Mouse (Mus musculus): ENCODE measurements around the gene D5Ertd579e. TPM values are rescaled to one million over a fixed set of nuclear protein-coding genes. Genes with fewer than 3 reads are reported as not detected.

D5Ertd579e gene
- total RNA-seq, 2 experiments from 2014 or later = 100 to 103 TPM

DNA sequence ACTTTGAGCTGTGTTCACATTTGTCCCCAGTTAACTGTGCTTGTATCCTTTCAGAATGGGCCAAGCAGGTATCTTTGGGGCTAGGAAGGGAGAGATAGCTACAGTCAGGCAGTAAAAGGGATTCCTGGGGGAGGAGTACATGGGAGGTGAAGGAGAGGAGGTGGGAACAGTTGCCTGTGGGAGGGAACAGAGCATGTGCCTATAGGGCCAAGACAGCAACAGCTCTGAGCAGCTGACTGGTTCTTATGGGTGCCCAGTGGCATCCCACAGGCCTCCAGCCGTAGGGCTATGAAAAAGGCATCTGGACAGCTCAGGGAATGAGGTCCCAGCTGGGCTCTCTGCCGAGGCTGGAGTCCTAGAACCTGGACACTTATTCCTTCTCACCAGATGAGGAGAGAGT lies 21.0 kb upstream of the D5Ertd579e start:
- Histone ChIP-seq H3K27ac (no peak overlapping the region), H3K4me3 (no peak overlapping the region)
- no peak for TF ChIP-seq CTCF (conservative IDR thresholded peaks at IDR 0.05)
- DNase-seq (ENCODE audit: low spot score in 2 of 2) = no peak

DNA sequence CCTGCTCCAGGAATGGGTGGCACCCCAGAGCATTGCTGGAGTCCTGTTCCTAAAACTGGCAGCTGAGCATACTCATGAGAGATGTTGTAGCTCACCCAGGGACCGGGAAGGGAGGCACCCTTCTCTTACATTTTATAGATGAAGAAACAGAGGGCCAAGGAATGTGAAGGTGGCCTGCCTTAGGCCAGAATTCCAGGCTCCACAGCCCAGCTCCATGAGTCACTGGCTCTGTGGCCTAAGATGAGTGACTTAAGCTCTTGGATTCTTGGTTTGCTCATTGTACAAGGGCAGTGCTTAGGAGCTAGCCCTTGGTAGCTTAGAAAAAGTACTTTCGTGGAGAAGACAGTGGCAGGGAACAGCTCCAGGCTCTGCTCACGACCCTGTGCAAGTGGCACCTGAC lies 19.0 kb upstream of the D5Ertd579e start:
- DNase-seq (ENCODE audit: low spot score in 2 of 2) = no peak
- H3K27ac ChIP-seq = no peak overlapping the region
- TF ChIP-seq CTCF (conservative IDR thresholded peaks at IDR 0.05) = no peak
- no peak overlapping the region for H3K4me3 ChIP-seq

DNA sequence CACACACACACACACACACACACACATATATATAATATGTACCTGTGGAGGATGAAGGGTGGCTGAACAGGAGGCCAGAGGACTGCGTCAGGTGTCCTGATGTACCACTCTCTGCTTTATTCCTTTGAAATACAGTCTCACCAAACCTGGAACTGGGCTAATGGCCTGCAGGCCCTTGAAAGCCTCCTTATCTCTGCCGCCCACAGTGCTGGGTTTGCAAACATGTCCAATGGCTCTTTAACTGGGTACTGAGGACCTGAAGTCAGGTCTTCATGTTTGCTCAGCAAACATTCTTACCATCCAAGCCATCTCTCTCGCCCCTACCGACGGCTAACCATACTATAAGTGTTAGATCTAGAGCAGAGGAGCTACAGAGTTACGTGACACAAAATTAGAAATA lies 17.9 kb upstream of the D5Ertd579e start:
- Histone ChIP-seq H3K4me3 (no peak overlapping the region), H3K27ac (no peak overlapping the region)
- TF ChIP-seq CTCF (conservative IDR thresholded peaks at IDR 0.05) = no peak
- no peak for DNase-seq (ENCODE audit: low spot score in 2 of 2)

DNA sequence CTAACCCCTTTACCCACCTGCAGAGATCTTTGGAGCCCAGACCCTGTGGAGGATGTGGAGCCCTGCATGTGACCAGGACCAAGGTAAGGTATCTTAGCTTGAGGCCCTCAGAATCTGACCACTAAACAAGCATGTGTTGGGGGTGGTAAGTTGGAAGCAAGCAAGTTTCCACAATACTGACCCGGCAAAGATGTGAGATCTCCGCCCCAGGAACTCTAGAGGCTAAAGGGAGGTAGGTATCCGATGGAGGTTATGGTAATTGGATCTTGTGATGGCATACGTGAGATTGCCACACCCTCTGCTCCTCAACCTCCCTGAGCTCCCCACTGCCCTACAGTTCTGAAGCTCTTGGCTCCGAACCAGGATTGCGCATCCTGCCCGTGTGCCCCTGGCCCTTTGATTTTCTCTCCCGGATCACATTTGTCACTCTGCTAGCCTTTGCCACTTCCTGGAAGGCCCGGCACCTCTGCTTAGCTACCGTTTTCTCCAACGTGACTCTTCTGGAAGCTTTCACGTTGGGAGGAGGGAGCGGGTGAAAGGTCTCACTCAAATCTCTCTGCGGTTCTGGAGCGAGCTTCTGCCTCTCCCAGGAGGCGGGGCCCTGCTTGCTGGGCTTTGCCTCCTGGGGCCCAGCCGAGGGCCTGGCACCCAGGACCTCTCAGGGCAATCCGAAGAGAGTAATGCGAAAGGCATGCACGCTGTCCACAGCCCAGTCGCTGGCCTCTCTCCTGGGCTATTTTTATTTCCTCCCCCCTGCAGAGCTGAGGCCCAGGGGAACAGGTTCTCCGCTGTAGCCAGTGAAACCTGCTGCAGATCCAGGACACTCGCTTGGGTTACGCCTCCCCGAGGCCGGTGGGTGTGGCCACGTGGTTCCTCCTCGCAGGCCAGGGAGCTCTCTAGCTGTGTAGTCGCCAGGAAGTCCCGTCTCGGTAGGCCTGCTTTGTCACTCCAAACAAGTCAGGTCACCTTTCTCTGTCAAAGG lies 17.0 kb upstream of the D5Ertd579e start:
- no peak for TF ChIP-seq CTCF (conservative IDR thresholded peaks at IDR 0.05)
- peak in 1 of 2 experiments; percentile 41 for DNase-seq (ENCODE audit: low spot score in 2 of 2)
- Histone ChIP-seq H3K4me3 (peak overlapping the region; percentile 36), H3K27ac (peak overlapping the region; percentile 33; the same call in 1 of the 2 replicates)

DNA sequence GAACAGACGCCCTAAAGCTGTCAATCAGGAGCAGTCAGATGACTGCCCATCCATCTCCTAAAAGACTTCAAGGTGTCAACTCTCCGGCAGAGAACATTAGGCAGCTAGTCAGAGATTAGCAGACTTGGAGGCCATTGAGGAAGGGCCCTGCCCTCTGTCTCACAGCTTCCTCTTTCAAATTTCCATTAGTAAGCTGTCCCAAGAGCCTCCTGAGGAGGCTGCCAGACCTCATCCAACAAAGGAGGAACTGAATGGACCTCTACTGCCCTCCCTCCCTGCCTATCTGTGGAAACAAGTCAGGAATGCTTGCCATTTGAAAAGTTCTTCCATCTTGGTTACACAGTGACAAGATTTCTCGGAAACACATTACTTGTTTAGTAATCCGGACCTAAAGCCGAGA lies 16.0 kb upstream of the D5Ertd579e start:
- DNase-seq (ENCODE audit: low spot score in 2 of 2) = no peak
- H3K4me3 ChIP-seq = no peak overlapping the region
- 0 out of 2 replicates have a peak overlapping the region, but pooled peaks have one; percentile 33 for H3K27ac ChIP-seq
- TF ChIP-seq CTCF (conservative IDR thresholded peaks at IDR 0.05) = no peak

DNA sequence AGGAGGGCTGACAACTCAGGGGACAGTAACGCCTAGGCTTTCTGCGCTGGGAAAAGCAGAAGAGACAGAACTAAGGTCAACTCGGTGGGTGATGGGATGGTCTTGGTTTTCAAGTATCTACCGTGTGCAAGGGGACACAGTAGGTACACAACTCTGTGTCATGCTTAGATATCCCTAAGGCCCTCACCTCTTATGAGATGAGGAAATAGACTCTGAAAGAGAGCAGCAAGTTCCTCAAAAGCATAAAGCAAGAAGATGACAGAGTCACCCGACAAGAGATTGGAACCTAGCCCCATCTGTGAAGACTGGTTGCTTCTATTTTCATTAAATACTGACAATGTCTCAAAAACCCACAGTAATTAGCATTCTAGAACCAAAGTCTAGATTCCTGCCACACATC lies 10.0 kb upstream of the D5Ertd579e start:
- Histone ChIP-seq H3K4me3 (no peak overlapping the region), H3K27ac (no peak overlapping the region)
- no peak for DNase-seq (ENCODE audit: low spot score in 2 of 2)
- no peak for TF ChIP-seq CTCF (conservative IDR thresholded peaks at IDR 0.05)

DNA sequence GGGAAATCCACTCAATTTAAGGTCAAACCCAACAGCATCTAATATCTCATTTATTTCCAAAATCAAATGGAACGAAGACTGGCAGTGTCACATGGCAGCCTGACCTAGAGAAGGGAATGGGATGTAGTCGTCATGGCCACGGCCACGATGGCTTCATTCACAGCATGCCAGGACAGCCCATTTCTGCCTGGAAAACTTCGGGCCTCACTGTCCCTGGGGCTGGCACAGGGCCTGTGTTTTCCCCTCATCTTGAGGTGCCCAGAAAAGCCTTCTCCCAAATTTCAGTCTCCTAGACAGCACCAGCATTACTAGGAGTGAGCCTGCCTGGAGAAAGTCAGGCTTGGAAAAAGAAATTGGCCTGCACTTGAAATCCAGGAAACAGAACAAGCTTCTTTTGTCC lies 9.6 kb upstream of the D5Ertd579e start:
- TF ChIP-seq CTCF (conservative IDR thresholded peaks at IDR 0.05) = no peak
- H3K27ac ChIP-seq = no peak overlapping the region
- no peak for DNase-seq (ENCODE audit: low spot score in 2 of 2)
- H3K4me3 ChIP-seq = no peak overlapping the region

DNA sequence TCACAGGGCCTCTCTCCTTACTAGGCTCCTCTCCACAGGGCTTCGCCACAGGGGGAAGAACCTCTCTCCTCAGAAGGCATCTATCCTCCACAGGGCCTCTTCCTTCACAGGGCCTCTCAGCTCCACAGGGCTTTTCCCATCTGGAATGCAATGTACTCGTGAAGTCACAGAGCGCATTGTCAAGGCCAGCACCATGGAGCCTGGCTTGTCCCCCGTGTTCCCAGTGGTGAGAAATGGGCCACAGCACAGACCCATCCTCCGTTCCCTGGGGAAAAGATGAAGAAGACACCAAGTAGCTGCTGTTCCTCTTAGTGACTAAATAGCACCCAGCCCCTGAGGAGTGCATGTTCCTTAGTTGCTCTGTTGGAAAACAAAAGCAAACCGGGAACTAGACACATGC lies 8.9 kb upstream of the D5Ertd579e start:
- DNase-seq (ENCODE audit: low spot score in 2 of 2) = no peak
- TF ChIP-seq CTCF (conservative IDR thresholded peaks at IDR 0.05) = no peak
- no peak overlapping the region for H3K27ac ChIP-seq
- H3K4me3 ChIP-seq = no peak overlapping the region

DNA sequence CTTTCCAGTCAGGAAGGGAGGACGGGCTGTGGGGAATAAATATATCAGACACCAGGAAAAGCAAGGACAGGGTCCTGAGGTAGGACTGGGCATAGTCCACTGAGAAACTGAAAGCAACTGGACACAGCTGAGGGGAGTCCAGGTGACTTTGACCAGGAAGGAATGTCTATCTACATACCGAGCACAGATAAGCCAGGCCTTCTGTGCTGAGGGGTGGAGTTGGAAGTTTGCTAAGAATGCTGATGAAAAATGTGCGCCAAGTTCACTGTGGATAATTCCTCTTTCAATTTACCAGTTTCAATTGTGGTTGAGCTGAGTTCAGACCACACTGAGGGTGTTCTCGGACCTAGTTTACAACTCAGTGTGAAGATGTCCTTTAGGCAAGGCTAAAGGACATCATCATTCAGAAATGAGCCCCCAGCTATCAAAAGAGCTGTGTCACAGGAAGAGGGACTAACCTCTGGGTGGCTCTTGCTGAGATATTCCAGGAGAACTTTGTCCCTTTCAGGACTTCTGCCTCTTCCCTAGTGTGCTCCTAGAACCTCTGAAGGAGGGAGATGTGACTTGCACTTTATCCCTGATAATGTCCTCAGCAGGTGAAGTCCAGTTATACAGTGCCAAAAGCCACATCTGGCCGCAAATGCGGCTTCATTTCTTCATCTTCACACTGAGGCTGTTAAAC lies 5.3 kb upstream of the D5Ertd579e start:
- H3K27ac ChIP-seq = no peak overlapping the region
- no peak overlapping the region for H3K4me3 ChIP-seq
- no peak for TF ChIP-seq CTCF (conservative IDR thresholded peaks at IDR 0.05)
- DNase-seq (ENCODE audit: low spot score in 2 of 2) = no peak

DNA sequence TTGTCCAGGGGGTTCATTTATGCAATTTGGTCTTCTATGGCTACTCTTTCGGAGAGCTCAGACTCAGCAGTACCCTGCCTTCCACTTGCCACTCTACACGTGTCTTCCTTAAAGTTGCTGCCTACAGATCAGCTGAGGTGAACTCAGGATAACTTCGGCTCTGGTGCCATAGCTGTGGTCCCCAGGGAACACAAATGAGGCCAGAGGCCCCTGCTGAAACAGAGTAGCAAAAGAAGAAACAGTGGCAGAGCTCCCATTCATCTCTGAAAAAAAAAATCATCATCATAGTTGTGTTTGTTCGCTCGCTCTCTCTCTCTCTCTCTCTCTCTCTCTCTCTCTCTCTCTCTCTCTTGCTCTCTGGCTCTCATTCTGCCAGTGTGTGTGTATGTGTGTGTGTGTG lies 2.9 kb upstream of the D5Ertd579e start:
- Histone ChIP-seq H3K27ac (no peak overlapping the region), H3K4me3 (no peak overlapping the region)
- no peak for TF ChIP-seq CTCF (conservative IDR thresholded peaks at IDR 0.05)
- no peak for DNase-seq (ENCODE audit: low spot score in 2 of 2)

DNA sequence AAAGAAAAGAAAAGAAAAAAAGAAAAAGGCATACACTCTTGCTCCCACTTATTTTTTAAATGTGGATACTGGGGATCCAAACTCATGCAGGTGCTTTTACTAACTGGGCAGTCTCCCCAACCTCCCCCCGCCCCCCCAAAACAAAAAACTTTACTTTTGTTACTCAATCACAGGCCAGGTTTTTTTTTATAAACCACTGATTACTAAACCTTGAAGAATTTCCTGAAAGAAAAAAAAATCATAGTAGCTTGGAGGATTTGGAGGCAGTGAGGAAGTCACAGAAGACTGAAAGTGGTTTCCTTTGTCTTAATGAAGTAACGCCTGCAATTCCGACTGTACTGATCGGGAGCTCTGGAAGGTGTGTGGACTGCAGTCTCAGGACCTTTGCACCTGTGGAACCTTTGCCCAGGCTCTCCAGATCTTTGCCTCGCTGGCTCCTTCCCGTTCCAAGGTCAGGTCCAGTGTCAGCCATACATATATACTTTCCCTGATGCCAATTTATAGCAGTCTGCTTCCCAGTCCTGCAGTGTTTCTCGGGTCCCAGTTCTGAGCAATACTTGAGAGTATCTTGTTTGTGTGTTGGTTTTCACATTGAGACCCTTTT lies 2.3 kb upstream of the D5Ertd579e start:
- DNase-seq (ENCODE audit: low spot score in 2 of 2) = no peak
- no peak for TF ChIP-seq CTCF (conservative IDR thresholded peaks at IDR 0.05)
- Histone ChIP-seq H3K4me3 (no peak overlapping the region), H3K27ac (no peak overlapping the region)

DNA sequence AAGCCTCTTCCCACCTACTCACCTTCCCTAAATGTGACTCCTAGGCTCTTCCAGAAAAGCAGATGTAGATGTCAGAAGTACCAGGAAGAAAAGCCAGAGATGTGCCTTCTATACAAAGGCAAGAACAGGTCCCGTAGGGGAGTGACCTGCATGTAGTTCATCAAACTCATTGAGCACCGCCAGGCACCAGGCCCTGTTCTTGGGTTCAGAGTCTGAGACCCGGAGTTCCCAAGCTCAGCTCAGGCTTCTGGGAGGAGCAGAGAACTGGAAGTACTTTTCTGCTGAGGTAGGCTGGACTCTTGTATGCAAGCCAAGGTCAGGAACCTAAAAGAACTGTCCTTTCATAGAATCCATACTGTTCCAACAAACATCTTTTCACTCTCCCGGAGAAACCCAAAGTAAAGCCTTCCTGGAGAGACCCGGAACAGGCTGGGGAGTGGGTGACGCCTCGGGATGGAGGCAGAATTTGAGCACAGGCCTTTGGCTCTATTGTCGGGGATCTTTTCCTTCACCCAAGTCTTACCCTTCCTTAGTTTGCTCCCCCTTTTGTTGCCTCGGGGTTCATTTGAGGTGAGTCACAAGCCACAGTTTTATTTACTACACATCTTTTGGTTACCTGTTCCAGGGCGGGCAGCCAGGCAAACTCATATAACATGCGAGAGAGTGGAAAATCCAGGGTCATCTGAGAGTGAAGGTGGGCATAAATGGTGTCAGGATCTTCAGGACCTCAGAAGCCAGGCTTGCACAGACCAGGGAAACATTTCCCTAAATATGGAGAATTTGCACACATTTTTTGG lies 878 bp upstream of the D5Ertd579e start:
- TF ChIP-seq CTCF (conservative IDR thresholded peaks at IDR 0.05) = no peak
- no peak for DNase-seq (ENCODE audit: low spot score in 2 of 2)
- H3K27ac ChIP-seq = peak overlapping the region; percentile 99
- H3K4me3 ChIP-seq = peak overlapping the region; percentile 89

All from layer of hippocampus, adult 2 months (tissue).